Mouse (Mus musculus): Measurements from ENCODE around the gene Ect2l.
A peak's percentile ranks its signal among the peaks of the same experiment; 100 is the strongest.
"Not testable (repeated sequence)": the region's sequence is repeated elsewhere in the genome, so short reads cannot be mapped to it uniquely, and the experiment has no call there.

Ect2l gene

DNA sequence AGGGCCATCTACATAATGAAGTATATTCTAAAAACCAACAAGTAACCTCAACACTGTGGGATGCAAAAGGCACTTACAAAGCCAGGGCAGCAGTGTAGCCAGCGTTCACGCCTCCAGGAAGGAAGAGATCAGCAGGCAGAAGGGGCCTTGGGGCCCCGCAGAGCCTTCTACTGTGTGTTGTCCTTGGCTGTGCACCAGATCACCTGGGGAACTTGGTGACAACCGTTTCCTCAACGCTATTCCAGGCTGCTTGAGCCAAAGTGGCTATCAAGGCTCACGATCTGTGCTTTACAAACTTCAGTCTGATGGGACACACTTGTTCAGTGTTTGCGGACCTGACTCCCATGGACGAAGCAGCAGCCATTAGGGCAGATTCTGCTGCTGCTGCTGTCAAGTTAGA, 19.0 kb downstream of the Ect2l start:
- no peak for DNase-seq (ENCODE audit: low spot score)

GRCm38 (mm10) chr10:18189498-18189897, 21.2 kb downstream of the Ect2l start:
- DNase-seq (ENCODE audit: low spot score): no peak

DNA sequence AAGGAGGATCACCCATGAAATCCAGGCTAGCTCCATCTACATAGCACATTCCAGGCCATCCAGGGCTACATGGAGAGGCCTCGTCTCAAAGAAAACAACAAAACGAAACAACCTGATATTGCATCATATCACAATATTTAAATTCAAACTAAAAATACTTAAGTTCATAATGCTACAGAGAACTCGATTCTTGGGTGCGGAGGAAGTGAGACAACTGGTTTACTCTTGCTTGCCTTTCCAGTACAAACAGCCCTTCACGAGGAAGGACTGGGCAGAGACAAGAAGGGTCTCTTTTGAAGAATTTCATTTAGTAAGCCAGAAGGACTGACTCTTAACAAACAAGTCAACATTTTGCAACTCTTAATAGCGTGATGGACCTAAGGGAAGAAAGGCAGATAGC, 22.1 kb downstream of the Ect2l start:
- DNase-seq (ENCODE audit: low spot score): no peak

DNA sequence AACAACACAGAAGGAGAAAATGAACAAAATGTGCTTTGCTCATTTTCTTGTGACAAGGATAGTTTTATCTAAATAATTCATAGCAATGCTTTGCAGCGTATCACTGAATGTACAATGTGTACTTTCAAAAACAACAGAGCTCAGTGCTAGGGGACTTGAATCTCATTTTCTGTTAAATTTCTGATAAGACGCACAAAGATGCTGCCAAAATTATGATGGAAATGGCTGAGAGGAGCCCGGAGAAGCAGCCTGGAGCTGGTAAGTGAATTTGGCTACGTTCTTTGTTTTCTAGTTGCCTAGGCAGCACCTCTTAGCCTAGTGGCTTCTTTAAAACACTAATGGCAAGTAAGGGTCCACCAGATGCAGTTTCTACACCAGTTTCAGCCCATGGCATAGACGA, 28.4 kb downstream of the Ect2l start:
- DNase-seq (ENCODE audit: low spot score): no peak

- DNase-seq (ENCODE audit: low spot score): no peak
Measured at GRCm38 (mm10) chr10:18177304-18177703, 33.4 kb downstream of the Ect2l start.

DNA sequence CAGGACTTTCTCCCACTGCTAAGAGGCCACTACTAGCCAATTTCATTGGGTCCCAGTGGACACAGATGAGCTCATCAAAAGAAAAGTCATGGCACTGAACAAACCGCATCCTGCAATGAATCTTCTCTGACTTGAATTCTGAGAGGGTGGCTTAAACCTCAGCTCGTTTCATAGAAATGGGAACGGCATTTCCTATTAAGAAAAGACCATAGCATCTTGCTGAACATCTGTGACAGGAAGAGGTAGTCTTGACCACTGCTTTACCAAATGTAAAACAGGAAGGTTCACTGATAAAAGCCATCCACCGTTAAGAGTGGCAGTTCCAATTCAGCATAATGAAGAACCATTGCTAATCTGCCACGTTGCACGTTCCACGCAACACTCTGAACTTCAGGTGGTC, 34.0 kb downstream of the Ect2l start:
- no peak for DNase-seq (ENCODE audit: low spot score)

GRCm38 (mm10) chr10:18175087-18175486, 35.6 kb downstream of the Ect2l start:
- no peak for DNase-seq (ENCODE audit: low spot score)

DNA sequence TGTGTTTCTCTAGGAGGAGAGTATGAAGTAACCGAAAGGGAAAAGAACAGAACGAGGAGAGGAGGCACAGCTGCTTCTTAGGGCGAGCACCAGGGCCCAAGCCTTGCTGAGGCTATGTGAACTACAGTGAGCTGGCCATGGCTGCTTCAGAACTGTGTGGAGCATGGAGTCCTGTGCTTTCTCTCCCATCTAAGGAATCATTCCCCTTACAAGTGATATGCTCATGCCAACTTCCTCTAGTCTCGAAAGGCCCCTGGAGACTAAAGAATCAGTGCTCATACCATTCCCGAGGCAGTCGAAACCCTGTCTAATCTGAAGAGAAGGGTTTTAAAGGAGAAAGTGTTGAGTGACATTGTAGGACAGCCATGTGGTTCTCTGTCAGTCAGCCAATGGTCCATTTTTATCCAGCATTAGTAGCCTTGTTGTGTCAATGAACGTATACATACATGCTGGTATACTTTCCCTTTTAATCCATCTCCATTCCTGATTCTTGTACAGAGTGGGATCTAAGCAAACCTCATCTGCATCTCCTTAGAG, 48.2 kb downstream of the Ect2l start:
- no peak for DNase-seq (ENCODE audit: low spot score)

DNA sequence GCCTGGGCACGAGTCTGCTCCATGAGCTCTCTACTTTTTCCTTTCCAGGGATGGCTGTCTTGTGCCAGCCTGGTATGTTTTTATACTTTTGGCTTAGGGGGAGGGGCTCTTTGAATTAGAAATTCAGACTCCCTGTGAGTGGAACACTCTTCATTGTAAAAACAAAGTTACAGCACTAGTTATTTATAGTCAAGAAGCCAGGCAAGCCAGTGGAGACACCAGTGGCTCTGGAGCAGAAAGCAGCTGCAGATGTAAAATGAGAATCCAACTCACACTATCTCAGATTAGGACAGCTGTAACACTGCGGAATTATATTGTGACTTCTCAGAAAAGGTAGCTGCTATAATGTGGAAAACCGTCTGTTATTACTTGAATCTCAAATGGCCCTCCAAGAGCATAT, 63.5 kb downstream of the Ect2l start:
- DNase-seq (ENCODE audit: low spot score): no peak

- no peak for DNase-seq (ENCODE audit: low spot score)
Measured at GRCm38 (mm10) chr10:18142231-18142630, 68.5 kb downstream of the Ect2l start.

- DNase-seq (ENCODE audit: low spot score): peak; percentile 11
Measured at GRCm38 (mm10) chr10:18141389-18141788, 69.3 kb downstream of the Ect2l start.

DNA sequence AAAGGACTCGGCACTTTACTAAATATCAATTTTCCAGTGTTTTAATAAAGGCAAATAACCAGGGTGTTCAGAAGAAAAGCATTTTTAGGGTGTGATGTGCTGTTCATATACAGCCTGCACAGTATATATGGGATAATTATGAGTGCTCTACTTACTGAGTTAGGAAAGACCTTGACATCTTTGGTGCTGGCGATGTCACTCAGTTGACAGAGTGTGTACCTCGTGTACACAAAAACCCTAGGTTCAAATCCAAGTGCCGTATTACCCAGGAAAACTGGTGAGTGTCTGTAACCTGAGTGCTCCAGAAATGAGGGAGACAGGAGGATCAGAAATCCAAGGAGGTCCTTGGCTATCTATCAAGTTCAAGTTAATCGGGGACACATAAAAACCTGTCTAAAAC, 71.1 kb downstream of the Ect2l start:
- DNase-seq (ENCODE audit: low spot score): no peak

- not testable (repeated sequence) for DNase-seq (ENCODE audit: low spot score)
Measured at GRCm38 (mm10) chr10:18138853-18139503, 71.7 kb downstream of the Ect2l start.

- DNase-seq (ENCODE audit: low spot score): no peak
Measured at GRCm38 (mm10) chr10:18131666-18132650, 78.7 kb downstream of the Ect2l start.

GRCm38 (mm10) chr10:18130276-18130675, 80.4 kb downstream of the Ect2l start:
- no peak for DNase-seq (ENCODE audit: low spot score)

DNA sequence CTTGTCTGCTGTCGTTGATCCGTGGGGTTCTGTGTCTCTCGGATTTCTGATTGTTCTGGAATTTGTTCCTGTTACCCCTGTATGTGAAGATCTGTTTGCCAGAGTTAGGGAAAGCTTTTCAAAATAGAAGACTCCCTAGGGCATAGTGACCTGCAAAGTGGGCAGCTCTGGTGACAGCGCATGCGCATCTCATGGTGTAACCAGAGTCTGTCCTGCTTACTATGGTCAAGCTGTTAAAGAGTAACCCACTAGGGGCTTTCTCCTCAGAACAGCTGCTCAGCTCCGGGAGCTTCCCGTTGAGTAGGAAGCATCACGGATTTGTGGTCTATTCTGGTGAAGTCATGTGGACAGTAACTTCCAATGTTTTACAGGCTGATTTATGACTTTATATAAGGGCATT, 92.4 kb downstream of the Ect2l start:
- DNase-seq (ENCODE audit: low spot score): peak; percentile 43

GRCm38 (mm10) chr10:18113473-18114093, 97.1 kb downstream of the Ect2l start:
- DNase-seq (ENCODE audit: low spot score): no peak

DNA sequence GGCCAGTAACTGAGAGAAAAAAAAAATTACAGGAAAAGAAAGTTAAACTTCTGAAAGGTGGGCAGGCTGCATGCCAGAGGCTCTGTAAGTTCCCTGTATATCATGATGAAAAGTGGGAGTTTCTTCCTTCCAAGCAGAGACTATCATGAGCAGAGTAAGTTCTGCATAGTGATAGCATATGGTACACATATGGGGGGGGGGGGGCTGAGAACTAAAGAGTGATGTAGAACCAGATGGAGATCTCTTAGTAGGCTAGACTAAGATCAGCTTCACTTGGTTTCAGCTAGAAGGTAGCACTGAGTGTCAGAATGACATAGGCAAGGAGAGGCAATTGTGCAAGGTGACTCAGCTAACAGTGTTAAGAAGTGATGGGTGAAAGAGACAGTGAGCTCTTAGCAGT, 99.8 kb downstream of the Ect2l start:
- no peak for DNase-seq (ENCODE audit: low spot score)

DNA sequence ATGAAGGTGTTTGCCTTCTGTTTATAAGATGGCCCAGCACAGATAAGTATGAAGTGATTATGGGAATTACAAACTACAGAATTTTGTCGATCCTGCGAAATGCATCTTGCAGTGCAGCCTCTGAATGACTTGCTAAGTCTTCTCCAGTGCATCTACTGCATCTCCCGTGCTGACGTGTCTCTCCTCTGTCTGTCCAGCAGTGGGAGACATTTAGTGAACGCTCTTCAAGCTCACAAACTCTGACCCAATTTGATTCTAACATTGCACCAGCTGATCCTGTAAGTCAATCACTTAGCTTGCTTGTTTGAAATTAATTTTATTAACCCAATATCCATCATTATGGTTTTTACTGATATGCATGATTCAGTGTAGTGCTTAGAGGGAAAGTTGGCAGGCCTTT, 103.2 kb downstream of the Ect2l start:
- DNase-seq (ENCODE audit: low spot score): no peak

GRCm38 (mm10) chr10:18102166-18102565, 108.5 kb downstream of the Ect2l start:
- DNase-seq (ENCODE audit: low spot score): no peak

DNA sequence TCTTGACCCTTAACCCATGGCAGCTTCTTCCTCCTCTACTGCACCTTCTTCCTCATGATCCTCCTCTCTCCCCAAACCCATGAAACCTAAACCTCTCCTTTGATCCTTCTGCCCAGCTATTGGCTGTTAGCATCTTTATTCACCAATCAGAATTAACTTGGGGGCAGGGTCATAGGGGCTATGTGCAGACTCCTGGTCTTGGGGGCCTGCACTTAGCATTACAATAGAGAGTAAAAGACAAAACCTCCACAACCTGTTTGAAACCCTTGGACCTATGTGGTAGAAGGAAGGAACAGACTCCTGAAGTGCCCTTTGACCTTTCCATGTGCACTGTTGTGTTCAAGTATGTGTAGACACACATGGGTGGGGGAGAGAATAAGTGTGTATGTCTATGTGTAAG, 120.0 kb downstream of the Ect2l start:
- no peak for DNase-seq (ENCODE audit: low spot score)

- DNase-seq (ENCODE audit: low spot score): no peak
Measured at GRCm38 (mm10) chr10:18082772-18083171, 127.9 kb downstream of the Ect2l start.

DNA sequence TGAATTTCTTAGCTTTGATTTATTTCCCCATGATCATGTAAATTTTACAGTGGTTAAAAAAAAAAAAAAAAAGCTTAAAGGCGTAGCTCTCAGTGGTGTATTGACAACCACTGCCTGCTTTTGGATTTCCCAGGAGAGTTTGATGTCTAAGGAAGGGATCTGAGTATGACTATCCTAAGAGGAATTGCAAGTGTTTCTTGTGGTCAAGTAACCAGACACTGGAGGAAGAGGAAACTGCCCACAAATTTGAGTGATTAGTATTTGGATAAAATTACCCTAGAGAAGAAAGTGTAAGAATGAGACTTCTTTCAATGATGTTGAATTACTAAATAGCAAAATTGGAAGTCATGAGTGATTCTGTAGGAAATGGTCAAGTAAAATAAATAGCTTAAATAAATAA, 129.2 kb downstream of the Ect2l start:
- DNase-seq (ENCODE audit: low spot score): no peak

Measured in ovary, postnatal 36 days (tissue).